Mouse (Mus musculus): Measurements from ENCODE around the gene Ggct.

- TF ChIP-seq CTCF (IDR thresholded peaks at IDR 0.05; ENCODE audit: control insufficient read depth, insufficient read depth, insufficient replicate concordance, low read depth, low read length) (no peak), POLR2A (IDR thresholded peaks at IDR 0.05; ENCODE audit: control insufficient read depth, low read depth, low read length) (no peak)
These were observed 22.9 kb downstream of the Ggct start for GRCm38 (mm10) chr6:54969801-54970200.

All from testis, adult 2 months (tissue).